Mouse (Mus musculus) CH12F3 (cell line): ENCODE results near the gene Col6a4.

Experiments
- in situ Hi-C: fragments of 300-500 bp; cut with MboI; formaldehyde crosslinking; loops from 2 replicates; pipeline ENCODE4 v1.14.3; 2020; ENCODE audit warnings: low sequenced_read_pairs

The Col6a4 gene

GRCm38 (mm10) chr9:105970901-105971300 lies 125.7 kb downstream of the Col6a4 start:
- in situ Hi-C loops: no loop called here

GRCm38 (mm10) chr9:105967976-105968375 lies 128.6 kb downstream of the Col6a4 start:
- in situ Hi-C loops: no loop called here

GRCm38 (mm10) chr9:105960533-105960932 lies 136.1 kb downstream of the Col6a4 start, which contains the start of gene Col6a5:
Col6a5 (minus strand) TSS chr9:105960643.
- in situ Hi-C loops: no loop called here

DNA sequence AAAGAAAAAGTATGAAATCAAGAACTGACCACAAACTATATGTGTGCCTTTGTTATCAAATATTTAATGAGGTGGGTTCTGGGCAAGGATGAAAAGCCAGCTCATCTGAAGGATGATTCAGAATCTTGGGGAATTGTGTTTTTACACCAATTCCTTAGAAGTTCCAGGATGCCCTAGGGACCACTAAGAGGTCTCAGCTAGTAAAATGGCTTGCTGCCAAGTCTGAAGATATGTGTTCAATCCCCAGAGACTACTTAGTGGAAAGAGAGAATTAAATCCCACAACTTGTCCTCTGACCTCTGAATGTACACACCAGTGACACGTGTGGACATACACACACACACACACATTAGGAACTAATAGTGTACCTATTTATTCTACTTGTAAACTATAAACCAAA lies 137.5 kb downstream of the Col6a4 start:
- in situ Hi-C loops: no loop called here

- in situ Hi-C loops: no loop called here
Observed at GRCm38 (mm10) chr9:105949755-105950154, 146.8 kb downstream of the Col6a4 start.

- in situ Hi-C loops: no loop called here
Observed at GRCm38 (mm10) chr9:105947577-105947976, 149.0 kb downstream of the Col6a4 start.
